Comparison of ENCODE assay signal across 8 mouse cellular contexts in genomic region chr4:136249780-136250179, GRCm38 (mm10). TPM values are rescaled to one million over a fixed set of nuclear protein-coding genes. Genes with fewer than 3 reads are reported as not detected.
DNase-seq lines count a peak whose midpoint lies in the region; ATAC-seq and TF ChIP-seq lines count a peak whose summit lies in the region.

No protein-coding gene starts in this region.

- peaks cover 61% of the 10 kb centered on the region for H3K27me3 ChIP-seq in liver, embryonic 11.5 days (replicated peaks; ENCODE audit: control insufficient read depth, insufficient read depth, low read length)
- H3K27me3 ChIP-seq in heart, embryonic 12.5 days (replicated peaks): peaks cover 48% of the 10 kb centered on the region
- peaks cover 51% of the 10 kb centered on the region for H3K27me3 ChIP-seq in limb, embryonic 14.5 days (ENCODE audit: control insufficient read depth, insufficient read depth, low read length)

- H3K4me2 ChIP-seq in liver, embryonic 11.5 days: peak overlapping the region; percentile 72
- peak overlapping the region; percentile 81 for H3K4me2 ChIP-seq in heart, embryonic 12.5 days
- H3K4me2 ChIP-seq in limb, embryonic 14.5 days (replicated peaks; ENCODE audit: low read depth, low read length, severe bottlenecking): no peak overlapping the region

- no peak for ATAC-seq in liver, embryonic 11.5 days (replicated peaks; ENCODE audit: low FRiP score)
- ATAC-seq in heart, embryonic 12.5 days (ENCODE audit: insufficient number of reproducible peaks, low FRiP score): no peak
- no peak for ATAC-seq in limb, embryonic 14.5 days (ENCODE audit: low FRiP score, low read depth)

- no peak overlapping the region for H3K4me3 ChIP-seq in liver, embryonic 11.5 days (ENCODE audit: low read depth, low read length)
- H3K4me3 ChIP-seq in heart, embryonic 12.5 days: no peak overlapping the region
- 0 out of 2 replicates have a peak overlapping the region, but pooled peaks have one; percentile 51 for H3K4me3 ChIP-seq in limb, embryonic 14.5 days (replicated peaks; ENCODE audit: low read length)

- WGBS in liver, embryonic 11.5 days: 31% methylated on average over 9 of the region's 9 CpGs
- 34% methylated on average over 9 of the region's 9 CpGs for WGBS in heart, embryonic 12.5 days
- WGBS in limb, embryonic 14.5 days: 48% methylated on average over 9 of the region's 9 CpGs

- peaks cover 11% of the 10 kb centered on the region for H3K4me1 ChIP-seq in liver, embryonic 11.5 days (replicated peaks; ENCODE audit: control insufficient read depth, insufficient read depth, low read length)
- H3K4me1 ChIP-seq in heart, embryonic 12.5 days (replicated peaks): peaks cover 38% of the 10 kb centered on the region
- H3K4me1 ChIP-seq in limb, embryonic 14.5 days (ENCODE audit: control insufficient read depth, insufficient read depth, low read length): peaks cover 36% of the 10 kb centered on the region

- H3K9ac ChIP-seq in liver, embryonic 11.5 days (ENCODE audit: low read depth, low read length): no peak overlapping the region
- H3K9ac ChIP-seq in heart, embryonic 12.5 days: peak overlapping the region; percentile 74; the same call in 1 of the 2 replicates
- no peak overlapping the region for H3K9ac ChIP-seq in limb, embryonic 14.5 days (ENCODE audit: low read depth, low read length, severe bottlenecking)

- no peak for DNase-seq in liver, embryonic 11.5 days (ENCODE audit: low spot score)
- DNase-seq in liver: no peak
- DNase-seq in limb, embryonic 14.5 days (ENCODE audit: low spot score): no peak
- DNase-seq in urinary bladder, postnatal 14 days (ENCODE audit: low spot score): peak; percentile 84
- no peak for DNase-seq in layer of hippocampus, adult 9-10 months (ENCODE audit: low spot score)
- DNase-seq in embryo, embryonic 11 days: no peak
- DNase-seq in left cerebral cortex, adult 8-10 months (ENCODE audit: low spot score in 2 of 2): no peak

- H3K9me3 ChIP-seq in liver, embryonic 11.5 days (ENCODE audit: control insufficient read depth, low read length): no peaks in the 10 kb centered on the region
- no peaks in the 10 kb centered on the region for H3K9me3 ChIP-seq in heart, embryonic 12.5 days (replicated peaks)
- no peaks in the 10 kb centered on the region for H3K9me3 ChIP-seq in limb, embryonic 14.5 days (ENCODE audit: control insufficient read depth, low read length)

- TF ChIP-seq POLR2A in limb, embryonic 14.5 days (IDR thresholded peaks at IDR 0.05; ENCODE audit: borderline replicate concordance, extremely low read depth, insufficient read depth, insufficient read length): no peak

- H3K27ac ChIP-seq in liver, embryonic 11.5 days (ENCODE audit: low read depth, low read length): no peak overlapping the region
- no peak overlapping the region for H3K27ac ChIP-seq in heart, embryonic 12.5 days (ENCODE audit: poor library complexity, severe bottlenecking)
- no peak overlapping the region for H3K27ac ChIP-seq in limb, embryonic 14.5 days (replicated peaks; ENCODE audit: low read depth, low read length)

- H3K36me3 ChIP-seq in liver, embryonic 11.5 days (ENCODE audit: control insufficient read depth, insufficient read depth, low read length): no peaks in the 10 kb centered on the region
- peaks cover 3% of the 10 kb centered on the region; the same call in 1 of the 2 replicates for H3K36me3 ChIP-seq in heart, embryonic 12.5 days
- peaks cover 6% of the 10 kb centered on the region for H3K36me3 ChIP-seq in limb, embryonic 14.5 days (ENCODE audit: control insufficient read depth, insufficient read depth, low read length)

RNA-seq across cellular contexts. Expression of gene Tcea3, which starts 2.3 kb away (rescaled TPM):
- polyA plus RNA-seq in liver, embryonic 11.5 days (2014; fragmentation: Nextera tagmentation; extraction: Ambion mirVana): 16.4 and 17.3 TPM in 2 replicates
- polyA plus RNA-seq in heart, embryonic 12.5 days (2016; fragmentation: Nextera tagmentation; extraction: Ambion mirVana): 56.9 and 57.6 TPM in 2 replicates
- 4.7 and 8.0 TPM in 2 replicates for polyA plus RNA-seq in limb, embryonic 14.5 days (2012; rRNA removed)
- 17.4 and 20.6 TPM in 2 replicates for polyA plus RNA-seq in limb, embryonic 14.5 days (2014; fragmentation: Nextera tagmentation; extraction: Ambion mirVana)
- under 1 TPM; 0.52 to 0.93 (median 0.70) TPM for total RNA-seq in left cerebral cortex, adult 8-10 months (2022)

RNA-seq across cellular contexts. Expression of gene Zfp46, which starts 34.7 kb away (rescaled TPM):
- 10.5 and 11.9 TPM in 2 replicates for polyA plus RNA-seq in liver, embryonic 11.5 days (2014; fragmentation: Nextera tagmentation; extraction: Ambion mirVana)
- polyA plus RNA-seq in heart, embryonic 12.5 days (2016; fragmentation: Nextera tagmentation; extraction: Ambion mirVana): 24.7 and 24.9 TPM in 2 replicates
- polyA plus RNA-seq in limb, embryonic 14.5 days (2012; rRNA removed): 39.6 and 47.0 TPM in 2 replicates
- polyA plus RNA-seq in limb, embryonic 14.5 days (2014; fragmentation: Nextera tagmentation; extraction: Ambion mirVana): 28.2 and 30.2 TPM in 2 replicates
- 10 to 100 TPM; 42.5 to 54.8 (median 50.8) TPM for total RNA-seq in left cerebral cortex, adult 8-10 months (2022)

RNA-seq across cellular contexts. Expression of gene Asap3, which starts 43.6 kb away (rescaled TPM):
- 1.8 and 2.9 TPM in 2 replicates for polyA plus RNA-seq in liver, embryonic 11.5 days (2014; fragmentation: Nextera tagmentation; extraction: Ambion mirVana)
- 2.9 and 3.4 TPM in 2 replicates for polyA plus RNA-seq in heart, embryonic 12.5 days (2016; fragmentation: Nextera tagmentation; extraction: Ambion mirVana)
- 22.9 and 26.6 TPM in 2 replicates for polyA plus RNA-seq in limb, embryonic 14.5 days (2012; rRNA removed)
- 12.0 and 14.6 TPM in 2 replicates for polyA plus RNA-seq in limb, embryonic 14.5 days (2014; fragmentation: Nextera tagmentation; extraction: Ambion mirVana)
- 1 to 10 TPM; 2.5 to 4.5 (median 3.3) TPM for total RNA-seq in left cerebral cortex, adult 8-10 months (2022)
